Mouse (Mus musculus): Measurements from ENCODE around the gene Rbfox1.

- TF ChIP-seq CTCF (IDR thresholded peaks at IDR 0.05; ENCODE audit: borderline replicate concordance, extremely low read depth, insufficient read depth, insufficient read length) (no peak), POLR2A (IDR thresholded peaks at IDR 0.05; ENCODE audit: borderline replicate concordance, extremely low read depth, insufficient read depth, insufficient read length, poor library complexity, severe bottlenecking) (no peak)
These were observed 424.8 kb downstream of the Rbfox1 start for GRCm38 (mm10) chr16:6309940-6310339.

All from brain, embryonic 14.5 days (tissue).